Mouse (Mus musculus) hindbrain, postnatal 0 days (tissue): ENCODE results near the gene Vps53. TPM values are rescaled to one million over a fixed set of nuclear protein-coding genes. Genes with fewer than 3 reads are reported as not detected.

Source experiments
- ATAC-seq: fragments of 200-750 bp; cut with Nextera tagmentation; 2 replicates; pipeline ENCODE4 v1.8.0; 2017; ENCODE audit warnings: mild to moderate bottlenecking, moderate TSS enrichment, moderate library complexity
- DNase-seq: peaks from one replicate; pipeline ENCODE4 v3.0.0-alpha.2; 2015; ENCODE audit warnings: low spot score
- H3K27ac ChIP-seq: fragments of 300-500 bp; sonication (generic); 2 replicates; pipeline ENCODE4 v1.5.1; 2014; ENCODE audit warnings: mild to moderate bottlenecking
- H3K27me3 ChIP-seq: fragments of 300-500 bp; sonication (generic); 2 replicates; pipeline ENCODE4 v1.6.1; 2014; ENCODE audit warnings: low read length, mixed read lengths; ENCODE audit not compliant: insufficient read depth
- H3K36me3 ChIP-seq: fragments of 300-500 bp; sonication (generic); 2 replicates; pipeline ENCODE4 v1.6.1; 2014; ENCODE audit warnings: low read length, mixed read lengths; ENCODE audit not compliant: insufficient read depth
- H3K4me1 ChIP-seq: fragments of 300-500 bp; sonication (generic); 2 replicates; pipeline ENCODE4 v1.6.1; 2014; ENCODE audit warnings: antibody characterized with exemption, low read length, mixed read lengths; ENCODE audit not compliant: insufficient read depth
- H3K4me2 ChIP-seq: fragments of 300-500 bp; sonication (generic); 2 replicates; pipeline ENCODE4 v1.6.1; 2014; ENCODE audit warnings: low read depth, mild to moderate bottlenecking, low read length, moderate library complexity, mixed read lengths
- H3K4me3 ChIP-seq: fragments of 300-500 bp; sonication (generic); 2 replicates; pipeline ENCODE4 v1.5.1; 2014; ENCODE audit warnings: low read length
- H3K9ac ChIP-seq: fragments of 300-500 bp; sonication (generic); replicated peaks from 2 replicates; pipeline ENCODE4 v1.6.1; 2014; ENCODE audit warnings: mild to moderate bottlenecking, low read length, moderate library complexity, mixed read lengths
- H3K9me3 ChIP-seq: fragments of 300-500 bp; sonication (generic); 2 replicates; pipeline ENCODE4 v1.6.1; 2016; ENCODE audit warnings: low read length, mixed read lengths
- CTCF ChIP-seq: IDR thresholded peaks from 2 replicates; pipeline ENCODE4 v1.5.1; 2016; ENCODE audit warnings: antibody characterized with exemption, control low read depth, low read depth
- WGBS: fragments of 180-500 bp; shearing (Covaris S2); extraction: QIAGEN DNeasy Blood & Tissue Kit; methylation state at CpG from one replicate; pipeline ENCODE4 v1.1.7; 2014; 5-methylcytosine and 5-hydroxymethylcytosine counted together
- polyA plus RNA-seq: library from polyadenylated mRNA; unstranded; fragments of >200 nt; fragmentation: Nextera tagmentation; extraction: Ambion mirVana; gene quantifications from 2 replicates; pipeline ENCODE4 v1.2.1, GENCODE M21; 2015
- total RNA-seq: library from RNA; depleted of rRNA; stranded (reverse); fragments of >200 nt; gene quantifications from 2 replicates; pipeline ENCODE4 v1.2.3, GENCODE M21; 2014

The Vps53 gene
- total and polyA plus RNA-seq, 2 experiments from 2014 or later = 42.8 to 59.0 TPM

- 0 out of 2 replicates have a peak overlapping the region, but pooled peaks have one; percentile 9 for H3K9ac ChIP-seq
- 57% methylated on average over 8 of the region's 8 CpGs for WGBS
- TF ChIP-seq CTCF = no peak
- no peak for DNase-seq
- no peaks in the 10 kb centered on the region for H3K27me3 ChIP-seq
- no peaks in the 10 kb centered on the region for H3K36me3 ChIP-seq
- no peaks in the 10 kb centered on the region for H3K9me3 ChIP-seq
- peaks cover 3% of the 10 kb centered on the region; the same call in 1 of the 2 replicates for H3K4me1 ChIP-seq
- no peak overlapping the region for H3K4me3 ChIP-seq
- no peak for ATAC-seq
- H3K27ac ChIP-seq = 0 out of 2 replicates have a peak overlapping the region, but pooled peaks have one; percentile 26
- no peak overlapping the region for H3K4me2 ChIP-seq
Observed at GRCm38 (mm10) chr11:76196977-76197469, 17.6 kb upstream of the Vps53 start.

- Histone ChIP-seq H3K9ac (no peak overlapping the region), H3K4me1 (peaks cover 2% of the 10 kb centered on the region; the same call in 1 of the 2 replicates), H3K27me3 (no peaks in the 10 kb centered on the region), H3K36me3 (no peaks in the 10 kb centered on the region), H3K9me3 (no peaks in the 10 kb centered on the region), H3K27ac (0 out of 2 replicates have a peak overlapping the region, but pooled peaks have one; percentile 26), H3K4me3 (no peak overlapping the region), H3K4me2 (no peak overlapping the region)
- TF ChIP-seq CTCF = no peak
- ATAC-seq (no peak), DNase-seq (no peak)
- 56% methylated on average over 8 of the region's 8 CpGs for WGBS
Observed at GRCm38 (mm10) chr11:76196275-76196976, 17.0 kb upstream of the Vps53 start.

- WGBS = 82% methylated on average over 6 of the region's 6 CpGs
- ATAC-seq (no peak), DNase-seq (no peak)
- Histone ChIP-seq H3K4me3 (no peak overlapping the region), H3K4me2 (no peak overlapping the region), H3K9ac (no peak overlapping the region), H3K27me3 (no peaks in the 10 kb centered on the region), H3K27ac (no peak overlapping the region), H3K9me3 (no peaks in the 10 kb centered on the region), H3K4me1 (no peaks in the 10 kb centered on the region), H3K36me3 (no peaks in the 10 kb centered on the region)
- 0 out of 2 replicates have a peak, but pooled peaks have one; percentile 7 for TF ChIP-seq CTCF
Observed at GRCm38 (mm10) chr11:76186908-76187307, 7.5 kb upstream of the Vps53 start.

GRCm38 (mm10) chr11:76183745-76184144 is 4.3 kb upstream of the Vps53 start:
- Histone ChIP-seq H3K27me3 (no peaks in the 10 kb centered on the region), H3K36me3 (no peaks in the 10 kb centered on the region), H3K9ac (no peak overlapping the region), H3K4me2 (no peak overlapping the region), H3K4me3 (no peak overlapping the region), H3K4me1 (no peaks in the 10 kb centered on the region), H3K27ac (no peak overlapping the region), H3K9me3 (no peaks in the 10 kb centered on the region)
- DNase-seq = no peak
- TF ChIP-seq CTCF = no peak
- no peak for ATAC-seq
- WGBS = 87% methylated on average over 4 of the region's 4 CpGs

GRCm38 (mm10) chr11:76180146-76180540 is 696 bp upstream of the Vps53 start:
- Histone ChIP-seq H3K9ac (peak overlapping the region; percentile 81), H3K4me2 (peak overlapping the region; percentile 91), H3K27me3 (no peaks in the 10 kb centered on the region), H3K36me3 (no peaks in the 10 kb centered on the region), H3K27ac (peak overlapping the region; percentile 89), H3K4me3 (peak overlapping the region; percentile 88), H3K4me1 (no peaks in the 10 kb centered on the region), H3K9me3 (no peaks in the 10 kb centered on the region)
- no peak for DNase-seq
- 19% methylated on average over 7 of the region's 7 CpGs for WGBS
- ATAC-seq = no peak
- TF ChIP-seq CTCF = no peak

- Histone ChIP-seq H3K9me3 (no peaks in the 10 kb centered on the region), H3K4me2 (peak overlapping the region; percentile 91), H3K4me1 (no peaks in the 10 kb centered on the region), H3K4me3 (peak overlapping the region; percentile 88), H3K36me3 (0 out of 2 replicates have a peak, but pooled peaks cover 2% of the 10 kb centered on the region), H3K27ac (peak overlapping the region; percentile 89), H3K9ac (peak overlapping the region; percentile 81), H3K27me3 (no peaks in the 10 kb centered on the region)
- ATAC-seq = peak; percentile 81
- no peak for TF ChIP-seq CTCF
- peak; percentile 81 for DNase-seq
- WGBS = 2% methylated on average over 28 of the region's 28 CpGs
Observed at GRCm38 (mm10) chr11:76178726-76179494, 537 bp downstream of the Vps53 start.
